Mouse (Mus musculus): ENCODE results near the gene Pltp.

DNA sequence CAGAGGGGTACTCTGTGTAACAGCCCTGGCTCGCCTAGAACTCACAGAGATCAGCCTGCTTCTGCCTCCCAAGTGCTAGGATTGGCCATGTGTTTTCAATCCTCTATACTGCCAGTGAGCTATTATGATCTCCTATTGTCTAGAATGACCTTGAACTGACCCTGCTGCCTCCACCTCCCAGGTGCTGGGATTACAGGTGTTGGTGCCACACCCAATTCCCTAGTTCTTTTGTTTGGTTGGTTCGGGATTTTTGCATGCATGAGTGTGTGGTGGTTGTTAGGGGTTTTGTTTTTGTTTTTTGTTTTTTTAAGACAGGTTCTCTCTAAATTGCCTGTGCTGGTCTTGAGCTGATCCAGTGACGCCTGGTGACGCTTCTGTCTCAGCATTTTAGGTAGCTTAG, 33.5 kb downstream of the Pltp start:
- TF ChIP-seq EP300 (IDR thresholded peaks at IDR 0.05), result no peak
- TF ChIP-seq CTCF (IDR thresholded peaks at IDR 0.05), result no peak
